Mouse (Mus musculus): ENCODE measurements at regions not wholly inside any gene's neighbourhood (a gene's known extent, or its start where the extent isn't known, plus 50 kb on each side); places are given as distances from the start of the nearest gene placed in this dataset.

DNA sequence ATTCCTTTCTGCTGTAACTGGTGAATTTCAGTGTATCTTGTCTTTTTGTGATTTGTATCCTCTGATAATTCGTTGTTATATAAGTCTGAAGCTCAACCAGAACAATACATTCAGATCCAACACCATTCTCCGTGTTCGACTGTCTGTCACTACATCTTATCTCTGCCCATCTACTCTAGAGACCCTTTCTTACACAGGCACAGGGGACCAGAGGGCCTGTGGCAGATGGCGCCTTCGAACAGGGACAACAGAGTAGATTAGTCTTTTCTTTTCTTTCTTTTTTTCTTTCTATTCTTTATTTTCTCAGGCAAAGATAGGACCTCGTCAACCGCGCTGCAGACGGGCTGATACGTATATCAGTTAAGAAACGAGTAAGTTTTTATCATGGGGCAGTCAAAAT is 215.3 kb downstream of the Gm21294 start:
- peak in 1 of 2 experiments; percentile 3 for DNase-seq (ENCODE audit: low spot score in 2 of 2)

Measured in spleen, postnatal 14 days (tissue).